Mouse (Mus musculus) liver, embryonic 14.5 days (tissue): ENCODE data around the gene Adam22. TPM values are rescaled to one million over a fixed set of nuclear protein-coding genes. Genes with fewer than 3 reads are reported as not detected.

Source experiments
- ATAC-seq: fragments of 200-750 bp; cut with Nextera tagmentation; 2 replicates; pipeline ENCODE4 v1.8.0; 2017; ENCODE audit warnings: moderate number of reproducible peaks, mild to moderate bottlenecking, moderate library complexity; ENCODE audit not compliant: insufficient read depth
- DNase-seq, 3 experiments: peaks; one replicate each; pipeline ENCODE4 v3.0.0-alpha.2; 2012 to 2013; ENCODE audit warnings: low read depth in 3 of 3, low spot score in 3 of 3
- H3K27ac ChIP-seq: fragments of 300-500 bp; sonication (generic); 2 replicates; pipeline ENCODE4 v1.5.1; 2014; ENCODE audit warnings: moderate library complexity, mild to moderate bottlenecking, control low read depth, inconsistent platforms
- H3K27me3 ChIP-seq: fragments of 300-500 bp; sonication (generic); 2 replicates; pipeline ENCODE4 v1.6.1; 2014; ENCODE audit warnings: mild to moderate bottlenecking, low read length, moderate library complexity; ENCODE audit not compliant: control insufficient read depth, insufficient read depth
- H3K36me3 ChIP-seq: fragments of 300-500 bp; sonication (generic); replicated peaks from 2 replicates; pipeline ENCODE4 v1.6.1; 2014; ENCODE audit warnings: low read depth; ENCODE audit not compliant: control insufficient read depth, insufficient read depth
- H3K4me1 ChIP-seq, 2 experiments: fragments of 200-500 bp in 1 of 2; fragments of 300-500 bp in 1 of 2; sonication (generic) in 1 of 2; replicated peaks; 2 replicates each; pipeline ENCODE4 v1.6.1; 2012 to 2014; ENCODE audit warnings: antibody characterized with exemption in 1 of 2, inconsistent platforms in 1 of 2, low read length in 1 of 2; ENCODE audit not compliant: control insufficient read depth in 2 of 2, insufficient read depth in 2 of 2
- H3K4me2 ChIP-seq: fragments of 300-500 bp; sonication (generic); 2 replicates; pipeline ENCODE4 v1.6.1; 2014; ENCODE audit warnings: low read depth, mild to moderate bottlenecking, control low read depth, moderate library complexity
- H3K4me3 ChIP-seq, 2 experiments: fragments of 200-500 bp in 1 of 2; fragments of 300-500 bp in 1 of 2; sonication (generic) in 1 of 2; 2 replicates each; pipeline ENCODE4 v1.5.1; 2012 to 2014; ENCODE audit warnings: low read depth in 2 of 2, low read length in 2 of 2, mild to moderate bottlenecking in 2 of 2, control low read depth in 1 of 2, inconsistent platforms in 1 of 2, moderate library complexity in 1 of 2; ENCODE audit not compliant: insufficient read depth in 1 of 2
- H3K9ac ChIP-seq: fragments of 300-500 bp; sonication (generic); replicated peaks from 2 replicates; pipeline ENCODE4 v1.6.1; 2014; ENCODE audit warnings: mild to moderate bottlenecking, control low read depth, moderate library complexity
- H3K9me3 ChIP-seq: fragments of 300-500 bp; sonication (generic); 2 replicates; pipeline ENCODE4 v1.6.1; 2016; ENCODE audit warnings: low read length, mixed read lengths; ENCODE audit not compliant: control insufficient read depth
- CTCF ChIP-seq: IDR thresholded peaks from 2 replicates; pipeline ENCODE4 v1.5.1; 2016; ENCODE audit warnings: antibody characterized with exemption, low read depth, control low read depth
- EP300 ChIP-seq: IDR thresholded peaks from 2 replicates; pipeline ENCODE4 v1.6.1; 2016; ENCODE audit warnings: antibody characterized with exemption, low read depth
- WGBS: fragments of 180-500 bp; shearing (Covaris S2); extraction: QIAGEN DNeasy Blood & Tissue Kit; methylation state at CpG from one replicate; pipeline ENCODE4 v1.1.7; 2014; ENCODE audit not compliant: insufficient replicate concordance; 5-methylcytosine and 5-hydroxymethylcytosine counted together
- polyA plus RNA-seq, 2 experiments: library from polyadenylated mRNA; depleted of rRNA in 1 of 2; stranded (reverse) in 1 of 2; unstranded in 1 of 2; fragments of >200 nt; fragmentation: Nextera tagmentation in 1 of 2; extraction: Ambion mirVana in 1 of 2; gene quantifications; 2 replicates each; pipeline versions ENCODE4 v1.2.1 to v1.2.3; 2012 to 2014

The Adam22 gene
- polyA plus RNA-seq, 2 experiments = 0.13 to 0.25 TPM

GRCm38 (mm10) chr5:8116561-8117168, 251.3 kb downstream of the Adam22 start:
- 60% methylated on average over 5 of the region's 5 CpGs for WGBS
- no peaks in the 10 kb centered on the region for H3K36me3 ChIP-seq

GRCm38 (mm10) chr5:8112246-8112645, 255.7 kb downstream of the Adam22 start:
- Histone ChIP-seq H3K4me2 (no peak overlapping the region), H3K9me3 (no peaks in the 10 kb centered on the region), H3K4me3 (no peak overlapping the region), H3K27ac (no peak overlapping the region), H3K36me3 (no peaks in the 10 kb centered on the region), H3K27me3 (no peaks in the 10 kb centered on the region), H3K4me1 (no peaks in the 10 kb centered on the region), H3K9ac (no peak overlapping the region)
- ATAC-seq = no peak
- 56% methylated on average over 5 of the region's 5 CpGs for WGBS
- no peak for DNase-seq
- TF ChIP-seq EP300 (no peak), CTCF (no peak)

More at GRCm38 (mm10) chr5:8116561-8117168, 251.3 kb downstream of the Adam22 start:
- ATAC-seq = no peak
- no peak overlapping the region for H3K9ac ChIP-seq
- H3K4me3 ChIP-seq = no peak overlapping the region
- H3K27ac ChIP-seq = no peak overlapping the region
- no peaks in the 10 kb centered on the region for H3K27me3 ChIP-seq
- DNase-seq = no peak
- H3K4me2 ChIP-seq = no peak overlapping the region
- H3K4me1 ChIP-seq = no peaks in the 10 kb centered on the region
- no peak for TF ChIP-seq EP300
- TF ChIP-seq CTCF = no peak
- no peaks in the 10 kb centered on the region for H3K9me3 ChIP-seq

DNA sequence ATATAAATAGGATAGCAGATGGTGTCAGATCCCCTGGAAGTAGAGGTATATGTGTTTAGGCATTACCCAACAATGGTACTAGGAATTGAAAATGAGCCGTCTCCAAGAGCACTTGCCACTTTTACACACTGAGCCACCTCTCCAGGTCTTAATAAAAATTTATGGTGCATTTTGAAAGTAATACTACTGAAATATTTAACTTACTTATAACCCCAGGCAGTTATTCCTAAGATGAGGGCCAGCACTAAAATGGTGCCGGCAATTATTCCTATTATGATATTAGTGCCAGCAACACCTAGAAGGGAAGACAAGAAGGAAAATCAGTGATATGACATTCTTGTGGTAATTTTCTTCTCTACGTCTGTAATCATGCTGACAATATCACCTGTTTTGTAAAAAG, 256.3 kb downstream of the Adam22 start:
- H3K9ac ChIP-seq = no peak overlapping the region
- H3K27ac ChIP-seq = no peak overlapping the region
- no peak overlapping the region for H3K4me3 ChIP-seq
- H3K9me3 ChIP-seq = no peaks in the 10 kb centered on the region
- H3K36me3 ChIP-seq = no peaks in the 10 kb centered on the region
- H3K4me1 ChIP-seq = no peaks in the 10 kb centered on the region
- 66% methylated on average over 3 of the region's 3 CpGs for WGBS
- H3K4me2 ChIP-seq = no peak overlapping the region
- ATAC-seq = no peak
- no peaks in the 10 kb centered on the region for H3K27me3 ChIP-seq
- TF ChIP-seq CTCF (no peak), EP300 (no peak)
- DNase-seq = no peak

DNA sequence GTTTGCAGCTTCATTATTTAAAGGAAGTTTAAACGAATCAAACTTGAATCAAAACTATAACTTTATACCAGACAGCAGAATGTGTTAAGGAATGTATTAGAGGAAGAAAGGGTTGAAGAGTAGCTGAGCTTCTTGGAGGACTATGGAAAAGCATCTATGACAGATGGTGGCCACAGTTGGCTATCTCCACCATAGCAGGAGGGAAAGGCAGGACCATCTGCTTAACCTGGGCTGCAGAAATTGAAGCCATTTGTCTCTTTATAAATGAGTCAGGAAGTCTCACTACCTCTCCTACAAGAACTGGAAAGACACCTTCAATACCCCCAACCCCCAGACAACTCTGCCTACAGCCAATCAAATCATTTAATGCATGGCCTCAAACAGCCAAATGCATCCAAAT, 272.3 kb downstream of the Adam22 start:
- Histone ChIP-seq H3K9me3 (no peaks in the 10 kb centered on the region), H3K4me1 (no peaks in the 10 kb centered on the region), H3K27ac (no peak overlapping the region), H3K9ac (no peak overlapping the region), H3K36me3 (no peaks in the 10 kb centered on the region), H3K4me2 (no peak overlapping the region), H3K27me3 (no peaks in the 10 kb centered on the region), H3K4me3 (no peak overlapping the region)
- WGBS = 50% methylated on average over 1 of the region's 1 CpGs
- DNase-seq (no peak), ATAC-seq (no peak)
- TF ChIP-seq CTCF = no peak
- no peak for TF ChIP-seq EP300

DNA sequence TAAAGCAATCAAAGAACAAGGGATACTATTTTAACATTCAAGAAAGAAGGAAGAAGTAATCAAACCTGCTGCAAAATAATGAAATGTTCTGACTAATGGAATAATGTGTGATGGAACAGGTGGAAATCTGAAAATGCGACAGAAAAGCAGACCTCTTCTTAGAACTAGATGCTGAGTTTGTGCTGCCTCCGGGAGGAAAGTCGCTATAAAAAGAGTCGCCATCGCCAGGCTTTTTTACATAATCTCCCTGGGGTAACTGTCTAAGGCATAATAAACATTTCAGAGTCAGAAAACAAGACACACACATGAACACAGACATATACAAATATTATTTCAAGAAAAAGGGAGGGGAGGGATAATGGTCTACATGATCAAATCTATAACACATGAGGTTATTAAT, 273.0 kb downstream of the Adam22 start:
- H3K27me3 ChIP-seq = no peaks in the 10 kb centered on the region
- TF ChIP-seq EP300 (no peak), CTCF (no peak)
- no peaks in the 10 kb centered on the region for H3K36me3 ChIP-seq
- H3K27ac ChIP-seq = no peak overlapping the region
- no peak overlapping the region for H3K9ac ChIP-seq
- no peaks in the 10 kb centered on the region for H3K4me1 ChIP-seq
- no peak for ATAC-seq
- H3K4me3 ChIP-seq = no peak overlapping the region
- no peak for DNase-seq
- 66% methylated on average over 5 of the region's 5 CpGs for WGBS
- H3K4me2 ChIP-seq = no peak overlapping the region
- H3K9me3 ChIP-seq = no peaks in the 10 kb centered on the region
